10 mouse cellular contexts compared by ENCODE assay signal in the genomic region with DNA sequence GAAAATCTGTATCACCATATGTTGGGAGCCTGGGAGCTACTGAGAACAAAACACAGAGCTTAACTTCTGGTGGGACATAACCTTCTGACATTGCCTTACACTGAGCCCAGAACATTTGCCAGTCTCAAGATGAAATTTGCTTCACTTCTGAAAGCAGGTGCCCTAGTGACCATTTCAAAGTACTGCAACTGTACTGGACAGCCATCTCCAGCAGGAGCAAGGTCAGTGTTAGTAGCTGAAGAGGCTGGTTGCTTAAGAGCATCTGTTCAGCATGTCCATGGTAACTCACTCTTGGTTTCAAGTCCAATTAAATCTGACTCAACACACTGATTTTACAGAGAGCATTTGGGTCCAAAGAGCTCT. TPM values are rescaled to one million over a fixed set of nuclear protein-coding genes. Genes with fewer than 3 reads are reported as not detected.
DNase-seq lines count a peak whose midpoint lies in the region; ATAC-seq and TF ChIP-seq lines count a peak whose summit lies in the region.
"Had no signal": no experiment of that assay in that cellular context is flagged by ENCODE, and none has a peak within 500 bp of the region (broad histone marks: within the 10 kb centered on the region; RNA-seq: fewer than 3 reads in every experiment).

No protein-coding gene starts in this region.

- H3K36me3 ChIP-seq in kidney, adult 2 months (ENCODE audit: control insufficient read depth, insufficient read depth, low read length), result no peaks in the 10 kb centered on the region
- H3K36me3 ChIP-seq in spleen, adult 2 months (ENCODE audit: control insufficient read depth, insufficient read depth, low read length), result no peaks in the 10 kb centered on the region
- H3K36me3 ChIP-seq in hindbrain, embryonic 10.5 days, result no peaks in the 10 kb centered on the region
- H3K36me3 ChIP-seq: hindbrain, embryonic 15.5 days had no signal

- no peak for TF ChIP-seq POLR2A in kidney, adult 2 months (IDR thresholded peaks at IDR 0.05; ENCODE audit: low read depth, low read length)
- TF ChIP-seq POLR2A in spleen, adult 2 months (IDR thresholded peaks at IDR 0.05; ENCODE audit: low read depth, low read length), result no peak

- peak; percentile 34; the same call in 1 of the 2 replicates for TF ChIP-seq CTCF in kidney, adult 2 months (conservative IDR thresholded peaks at IDR 0.05; ENCODE audit: insufficient read depth, insufficient read length, low read depth, low read length)
- peak; percentile 14; the same call in 1 of the 2 replicates for TF ChIP-seq CTCF in spleen, adult 2 months (IDR thresholded peaks at IDR 0.05; ENCODE audit: extremely low read depth, insufficient read depth, insufficient read length, insufficient replicate concordance)

- H3K27ac ChIP-seq in kidney, adult 2 months (ENCODE audit: insufficient read depth, low read depth, low read length), result no peak overlapping the region
- no peak overlapping the region for H3K27ac ChIP-seq in spleen, adult 2 months (ENCODE audit: insufficient read depth, low read length)
- no peak overlapping the region for H3K27ac ChIP-seq in hindbrain, embryonic 10.5 days
- H3K27ac ChIP-seq: hindbrain, embryonic 15.5 days had no signal

- ATAC-seq in erythroid progenitor cell, adult 5-6 weeks (replicated peaks; ENCODE audit: low FRiP score, poor library complexity, severe bottlenecking), result peak; percentile 41; the same call in 1 of the 2 replicates

- no peaks in the 10 kb centered on the region for H3K9me3 ChIP-seq in hindbrain, embryonic 10.5 days
- H3K9me3 ChIP-seq: hindbrain, embryonic 15.5 days had no signal

- no peak for DNase-seq in kidney, adult 2 months
- DNase-seq in kidney, postnatal 4 days, result no peak
- DNase-seq in spleen, adult 2 months (ENCODE audit: low read depth in 1 of 2, low spot score in 2 of 2), result no peak
- no peak for DNase-seq in spleen, postnatal 36 days (ENCODE audit: low spot score in 2 of 2)
- DNase-seq in adrenal gland, postnatal 4 days (ENCODE audit: low spot score in 2 of 2), result no peak
- DNase-seq in frontal cortex, adult 2 months (ENCODE audit: extremely low spot score in 1 of 2, low spot score in 1 of 2), result no peak
- DNase-seq in hindbrain, embryonic 10.5 days (ENCODE audit: low spot score), result no peak

- H3K27me3 ChIP-seq in kidney, adult 2 months (replicated peaks; ENCODE audit: control insufficient read depth, insufficient read depth, low read length), result no peaks in the 10 kb centered on the region
- H3K27me3 ChIP-seq in spleen, adult 2 months (ENCODE audit: control insufficient read depth, insufficient read depth, low read length), result no peaks in the 10 kb centered on the region
- H3K27me3 ChIP-seq in hindbrain, embryonic 10.5 days (ENCODE audit: insufficient read depth, poor library complexity, severe bottlenecking), result no peaks in the 10 kb centered on the region

- H3K4me3 ChIP-seq in kidney, adult 2 months (ENCODE audit: insufficient read depth, low read depth, low read length), result no peak overlapping the region
- no peak overlapping the region for H3K4me3 ChIP-seq in spleen, adult 2 months (ENCODE audit: extremely low read depth, insufficient read depth, insufficient read length)
- no peak overlapping the region for H3K4me3 ChIP-seq in hindbrain, embryonic 10.5 days
- H3K4me3 ChIP-seq: hindbrain, embryonic 15.5 days; myocyte had no signal

- H3K4me1 ChIP-seq in kidney, adult 2 months (ENCODE audit: control insufficient read depth, insufficient read depth, low read length), result no peaks in the 10 kb centered on the region
- no peaks in the 10 kb centered on the region for H3K4me1 ChIP-seq in spleen, adult 2 months (ENCODE audit: control insufficient read depth, insufficient read depth, insufficient read length)
- H3K4me1 ChIP-seq in hindbrain, embryonic 10.5 days (replicated peaks), result no peaks in the 10 kb centered on the region
- H3K4me1 ChIP-seq: hindbrain, embryonic 15.5 days had no signal

RNA-seq across cellular contexts. Expression of gene Cdca7l, which starts 16.8 kb away (rescaled TPM):
- 2.0 and 2.5 TPM in 2 replicates for polyA plus RNA-seq in kidney, adult 2 months (2012; rRNA removed)
- polyA plus RNA-seq in spleen, adult 2 months (2012; rRNA removed), result 3.2 and 3.8 TPM in 2 replicates
- 5.9 and 7.6 TPM in 2 replicates for total RNA-seq in erythroid progenitor cell, adult 5-6 weeks (2015; ENCODE audit: low replicate concordance)
- 16.7 and 17.9 TPM in 2 replicates for total RNA-seq in erythroid progenitor cell, adult 5-6 weeks (2017; ENCODE audit: low replicate concordance)
- total RNA-seq in adrenal gland, postnatal 4 days (2021), result 10 to 100 TPM; 20.2 to 21.8 TPM
- 7.1 and 7.2 TPM in 2 replicates for polyA plus RNA-seq in frontal cortex, adult 2 months (2012; rRNA removed)
- polyA plus RNA-seq in hindbrain, embryonic 10.5 days (2016; fragmentation: Nextera tagmentation; extraction: Ambion mirVana), result 32.3 and 48.3 TPM in 2 replicates
